Mouse (Mus musculus) skeletal muscle tissue, adult 2 months (tissue): ENCODE results near the gene Pald1.

Experiments
- DNase-seq: peaks from one replicate; pipeline ENCODE4 v3.0.0-alpha.2; 2012; ENCODE audit warnings: low read depth, low spot score

The Pald1 gene

DNA sequence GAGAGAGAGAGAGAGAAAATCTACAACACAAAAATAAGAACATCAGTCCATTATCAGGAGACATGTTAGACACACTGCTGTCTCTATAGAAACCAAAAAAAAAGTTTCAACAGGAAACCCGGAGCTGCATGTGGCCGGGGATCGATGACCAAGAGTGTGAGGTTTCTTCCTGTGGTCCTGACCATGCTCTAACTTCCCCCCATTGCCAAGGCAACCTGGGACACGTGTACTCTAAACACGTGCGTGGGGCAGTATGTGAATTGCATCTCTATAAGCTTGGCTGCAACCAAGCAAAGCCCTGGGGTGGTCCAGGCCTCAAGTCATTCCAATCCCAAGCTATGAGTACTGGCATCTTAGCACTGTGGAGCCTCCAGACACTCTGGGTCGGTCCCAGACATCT lies 48.8 kb downstream of the Pald1 start:
- DNase-seq = no peak

DNA sequence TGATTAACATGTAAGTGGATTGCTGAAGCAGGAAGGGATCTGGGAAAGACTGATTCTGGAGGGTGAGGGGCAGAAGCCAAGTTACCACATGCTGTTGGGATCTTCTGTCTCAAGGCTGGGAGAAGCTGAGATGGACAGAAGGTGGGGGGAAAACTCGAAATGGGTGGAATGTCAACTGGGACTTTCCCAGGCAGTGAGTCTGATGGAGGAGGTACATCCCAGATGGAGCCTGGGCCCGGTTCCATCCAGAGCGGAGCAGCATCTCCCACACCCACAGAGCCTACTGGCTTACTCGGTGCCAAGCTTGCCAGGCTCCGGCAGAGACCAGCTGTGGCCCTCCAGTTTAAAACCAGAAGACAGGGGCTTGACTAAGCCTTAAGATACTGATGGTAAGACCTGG lies 52.3 kb downstream of the Pald1 start:
- DNase-seq = no peak

DNA sequence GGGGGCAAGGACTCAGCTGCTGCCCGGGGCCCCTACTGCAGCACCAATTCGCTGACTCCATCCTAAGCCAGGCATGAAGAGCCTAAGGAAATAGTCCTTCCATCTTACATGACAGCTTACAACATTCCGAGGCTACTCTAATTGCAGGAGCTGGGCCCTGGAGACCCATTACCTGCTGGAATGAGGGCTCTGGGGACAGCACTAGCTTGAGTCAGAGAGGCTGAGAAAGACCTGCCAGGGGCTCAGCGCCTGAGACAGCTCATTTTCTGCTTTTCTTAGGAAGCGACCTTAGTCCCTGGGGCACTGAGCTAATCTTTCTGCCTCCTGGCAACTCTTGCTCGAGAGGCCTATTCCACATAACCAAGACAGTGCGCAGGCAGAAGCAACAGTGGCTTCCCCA lies 54.4 kb downstream of the Pald1 start:
- peak; percentile 34 for DNase-seq

DNA sequence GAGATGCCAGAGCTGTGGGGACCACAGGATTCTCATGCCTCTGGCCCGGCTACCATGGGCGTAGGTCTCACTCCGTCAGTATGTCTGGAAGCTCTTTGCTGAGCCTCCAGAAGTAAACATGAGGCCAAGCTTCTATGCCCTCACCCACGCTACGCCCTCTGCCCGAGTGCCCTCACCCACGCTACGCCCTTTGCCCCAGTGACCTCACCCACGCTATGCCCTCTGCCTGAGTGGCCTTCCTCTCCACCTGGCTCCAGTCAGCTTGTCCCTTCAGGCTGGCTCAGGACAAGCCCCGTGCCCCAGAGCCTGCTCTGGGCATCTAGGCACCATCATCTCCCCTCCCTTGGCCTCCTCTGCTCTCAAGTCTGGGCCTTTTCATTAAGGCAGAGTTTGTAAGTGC lies 55.8 kb downstream of the Pald1 start:
- DNase-seq = no peak

DNA sequence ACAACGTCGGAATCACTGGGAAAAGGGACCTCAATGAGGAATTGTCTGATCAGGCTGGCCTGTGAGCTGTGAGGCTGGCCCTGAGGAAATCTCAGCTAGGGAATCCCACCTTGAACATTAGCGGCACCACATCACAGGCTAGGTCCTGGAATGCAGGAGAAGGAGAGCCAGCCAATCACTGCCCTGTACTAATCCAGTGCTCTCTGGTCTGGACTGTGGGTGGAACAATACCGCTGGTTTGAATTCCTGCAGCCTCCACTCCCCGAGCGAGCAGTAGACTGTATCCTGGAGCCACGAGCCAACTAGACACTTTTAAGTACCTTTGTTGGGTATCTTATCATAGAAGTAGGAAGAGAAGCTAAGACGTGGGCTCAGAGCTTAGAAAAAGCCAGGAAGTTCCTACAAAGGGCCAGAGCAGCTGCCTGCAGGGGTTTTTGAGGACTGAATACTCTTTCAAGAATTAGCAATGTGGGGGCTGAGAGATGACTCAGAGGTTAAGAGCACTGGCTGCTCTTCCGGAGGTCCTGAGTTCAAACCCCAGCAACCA lies 57.5 kb downstream of the Pald1 start:
- DNase-seq = no peak

DNA sequence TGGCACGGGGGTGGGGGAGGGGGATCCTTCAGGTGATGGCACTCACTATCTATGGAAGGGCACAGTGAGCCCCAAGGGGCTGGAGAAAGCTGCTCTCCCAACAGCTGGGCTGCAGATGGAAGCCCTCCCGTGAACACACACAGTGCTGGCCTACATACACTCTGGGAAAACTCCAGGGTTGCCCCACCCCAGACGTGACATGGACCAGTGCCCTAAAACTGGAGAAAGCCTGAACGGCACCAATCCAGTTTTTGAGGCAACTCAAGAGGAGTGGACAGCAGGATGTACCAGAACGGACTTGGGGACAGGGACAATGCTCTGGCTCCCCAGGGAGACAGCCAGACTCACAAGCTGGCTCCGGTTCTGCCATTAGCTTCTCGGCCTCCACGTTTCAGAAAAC lies 58.6 kb downstream of the Pald1 start:
- peak; percentile 49 for DNase-seq

DNA sequence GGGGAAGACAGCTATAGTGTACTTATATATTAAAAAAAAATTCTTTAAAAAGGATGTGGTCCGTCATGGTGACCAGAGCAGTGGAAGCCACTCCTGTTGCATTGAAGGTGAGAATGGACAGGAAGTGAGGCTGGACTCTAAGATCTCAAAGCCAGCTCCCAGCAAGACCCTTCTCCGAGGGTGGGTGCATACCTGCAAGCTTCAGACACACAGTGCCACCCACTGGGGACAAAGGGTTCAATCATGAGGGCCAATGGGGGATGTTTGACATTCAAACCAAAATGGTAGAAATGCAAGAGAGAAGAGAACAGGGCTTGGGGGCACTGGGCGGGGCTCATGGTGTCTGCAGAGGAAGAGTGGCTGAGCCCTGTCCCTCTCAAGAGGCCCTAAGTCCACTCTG lies 64.8 kb downstream of the Pald1 start:
- DNase-seq = no peak

DNA sequence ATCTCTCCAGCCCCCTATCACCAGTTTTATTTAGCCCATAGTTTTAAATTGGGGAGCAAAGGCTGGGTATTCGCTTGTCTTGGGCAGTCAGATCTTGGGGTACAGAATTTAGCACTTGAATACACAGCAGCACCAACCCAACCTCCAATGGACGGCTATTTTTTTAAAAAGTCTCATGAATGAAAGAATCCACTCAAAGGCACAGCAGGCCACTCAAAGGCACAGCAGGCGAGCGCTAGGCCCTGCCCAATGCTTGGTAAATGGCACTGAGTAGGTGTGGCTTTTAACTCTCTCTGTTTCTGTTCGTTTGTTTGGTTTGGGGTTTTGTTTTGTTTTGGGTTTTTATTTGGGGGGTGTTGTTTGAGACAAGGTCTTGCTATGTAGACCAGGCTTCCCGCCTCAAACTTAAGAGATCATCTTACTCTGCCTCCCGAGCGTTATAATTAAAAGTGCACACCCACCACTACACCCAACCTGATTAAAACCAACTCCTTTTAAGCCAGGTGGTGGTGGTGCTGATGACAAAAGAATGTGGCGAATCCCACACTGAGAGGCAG lies 67.9 kb downstream of the Pald1 start:
- no peak for DNase-seq

DNA sequence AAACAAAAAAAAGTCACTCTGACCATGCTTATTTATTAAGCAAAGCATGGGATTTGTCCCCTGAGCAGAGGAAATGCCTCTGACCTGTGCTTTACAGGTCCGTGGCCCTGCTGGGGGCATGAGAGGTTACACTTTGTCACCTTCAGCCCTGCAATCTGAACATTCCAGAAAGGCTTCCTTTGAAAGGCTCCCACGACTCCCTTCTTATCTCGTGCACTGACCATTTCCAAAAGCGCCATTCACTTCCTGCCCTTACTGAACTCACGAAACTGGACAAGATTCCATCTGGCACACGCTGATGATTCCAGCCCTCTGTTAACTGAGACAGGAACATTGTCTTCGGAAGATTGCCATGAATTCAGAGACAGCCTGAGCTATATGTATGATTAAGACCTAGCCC lies 69.6 kb downstream of the Pald1 start:
- no peak for DNase-seq

DNA sequence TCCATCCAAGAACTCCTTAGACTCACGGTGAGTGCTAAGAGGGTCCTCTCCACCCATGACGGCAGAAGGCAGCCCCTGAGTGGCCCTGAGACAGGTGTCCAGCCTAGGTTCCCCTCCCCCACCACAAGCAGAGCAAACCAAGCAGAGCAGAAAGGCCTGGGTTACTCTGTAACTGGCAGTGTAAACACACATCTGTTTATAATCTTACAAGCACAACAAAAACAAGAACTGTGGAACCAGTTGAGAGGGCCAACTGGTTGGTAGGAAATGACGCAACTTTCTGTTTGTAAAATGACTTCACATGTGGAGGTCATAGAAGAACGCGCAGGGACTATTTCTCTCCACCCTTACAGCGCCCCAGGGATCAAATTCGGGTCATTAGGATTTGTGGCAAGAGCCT lies 70.6 kb downstream of the Pald1 start:
- no peak for DNase-seq

DNA sequence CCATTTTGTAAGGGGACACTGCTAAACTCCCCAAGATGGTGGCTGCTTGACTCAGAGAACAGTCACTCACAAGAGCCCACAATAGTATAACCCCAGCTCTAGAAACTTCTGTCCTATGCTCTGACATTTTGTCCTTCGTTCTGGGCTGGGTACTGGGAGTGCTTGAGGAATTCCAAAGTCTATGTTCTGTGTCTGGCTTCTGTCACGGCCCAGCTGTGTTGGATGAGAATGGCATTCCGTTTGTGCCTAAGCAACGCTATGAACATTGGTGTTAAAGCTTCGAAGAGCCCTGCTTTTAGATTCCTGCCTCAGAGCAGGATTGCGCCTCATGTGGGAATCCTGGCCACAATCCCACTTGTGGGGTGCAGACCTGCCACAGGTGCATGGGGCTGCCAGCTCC lies 71.2 kb downstream of the Pald1 start:
- no peak for DNase-seq

DNA sequence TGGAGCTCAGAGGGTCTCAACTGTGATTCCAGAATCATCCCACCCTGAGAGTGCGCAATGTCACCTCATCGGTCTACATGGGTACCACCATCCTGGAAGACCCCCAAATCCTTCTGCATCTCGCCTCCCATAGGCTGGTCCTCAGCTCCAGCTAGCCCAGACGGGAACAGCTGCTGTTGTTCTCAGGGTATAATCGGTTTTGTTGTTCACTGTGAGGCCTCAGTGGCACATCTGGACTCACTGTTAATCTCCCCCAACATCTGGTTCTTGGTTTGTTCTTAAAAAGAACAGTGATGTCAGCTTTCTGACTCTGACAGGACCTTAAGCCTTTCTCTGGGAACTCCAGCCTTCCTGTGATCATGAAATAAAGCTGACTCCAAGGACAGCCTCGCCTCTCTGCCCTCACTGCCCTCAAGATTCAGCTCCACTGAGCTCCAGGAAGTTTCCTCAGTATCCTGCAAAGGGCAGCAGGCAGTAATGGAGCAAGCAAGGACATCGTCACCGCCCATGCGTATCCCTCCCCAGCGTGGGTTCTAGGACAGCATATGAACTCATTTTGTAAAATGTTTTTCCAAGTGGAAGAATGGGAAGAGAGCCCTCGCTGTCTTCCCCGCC lies 74.5 kb downstream of the Pald1 start:
- peak; percentile 40 for DNase-seq

DNA sequence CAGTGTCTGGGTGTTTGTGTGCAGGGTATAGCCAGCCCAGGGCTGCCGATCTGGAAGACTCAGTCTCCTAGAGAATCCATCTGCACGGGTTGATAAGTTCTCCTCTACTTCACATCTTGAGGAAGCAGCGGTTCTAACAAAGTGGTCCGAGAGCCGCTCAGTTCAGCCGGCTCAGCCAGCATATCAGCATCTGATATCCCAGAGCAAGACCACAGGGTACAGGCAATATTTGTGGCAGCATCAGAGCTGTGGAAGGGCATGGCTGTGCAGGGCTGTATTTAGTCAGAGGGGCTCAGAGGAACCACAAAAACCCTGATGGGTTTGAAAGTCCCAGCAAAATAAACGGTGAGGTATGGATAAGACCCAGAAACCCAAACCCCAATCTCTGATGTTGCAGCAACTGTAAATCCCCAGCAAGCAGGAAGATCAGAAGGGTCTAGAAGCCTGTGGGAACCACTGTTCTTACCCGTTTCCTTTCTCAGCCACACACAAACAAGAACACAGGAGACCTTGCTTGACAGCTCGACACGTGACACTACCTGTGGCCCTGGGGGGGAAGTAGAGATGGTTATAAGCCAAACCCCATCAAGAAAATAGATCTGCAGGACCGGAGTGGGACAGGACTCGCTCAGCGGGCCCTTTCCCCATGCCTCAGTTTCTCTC lies 77.3 kb downstream of the Pald1 start:
- DNase-seq = no peak

DNA sequence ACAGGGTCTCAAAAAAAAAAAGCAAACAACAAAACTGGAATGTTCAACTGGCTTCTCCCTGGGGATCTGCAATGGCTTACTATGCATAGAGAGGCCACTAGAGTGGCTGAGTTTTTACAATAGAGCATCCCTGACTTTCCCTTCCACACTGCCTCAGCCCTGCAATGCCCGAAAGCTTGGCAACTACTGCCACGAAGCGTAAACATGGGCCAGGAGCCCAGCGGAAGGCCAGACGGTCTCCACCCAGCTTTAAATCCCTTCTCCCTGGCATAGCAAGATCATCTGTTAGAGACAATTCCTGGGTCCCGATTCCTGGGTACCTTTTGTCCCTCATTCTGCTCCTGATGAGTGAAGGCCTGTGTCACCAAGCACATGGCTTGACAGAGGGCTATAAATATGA lies 79.3 kb downstream of the Pald1 start:
- DNase-seq = no peak

DNA sequence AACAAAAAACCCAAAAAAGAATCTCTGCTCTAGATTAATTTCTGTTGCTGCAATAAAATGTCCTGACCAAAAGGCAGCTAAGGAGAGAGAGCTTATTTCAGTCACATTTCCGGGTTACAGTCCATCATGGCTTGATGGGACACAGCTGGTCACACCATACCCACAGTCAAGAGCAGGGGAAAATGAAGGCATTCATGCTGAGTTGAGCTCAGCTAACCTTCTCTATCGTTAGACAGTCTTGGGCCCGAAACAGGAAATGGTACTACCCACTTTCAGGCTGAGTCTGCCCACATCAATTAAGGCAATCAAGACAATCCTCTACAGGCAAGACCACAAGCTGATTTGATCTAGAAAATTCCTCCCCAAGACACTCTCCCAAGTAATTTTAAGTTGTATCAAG lies 82.3 kb downstream of the Pald1 start:
- DNase-seq = no peak

DNA sequence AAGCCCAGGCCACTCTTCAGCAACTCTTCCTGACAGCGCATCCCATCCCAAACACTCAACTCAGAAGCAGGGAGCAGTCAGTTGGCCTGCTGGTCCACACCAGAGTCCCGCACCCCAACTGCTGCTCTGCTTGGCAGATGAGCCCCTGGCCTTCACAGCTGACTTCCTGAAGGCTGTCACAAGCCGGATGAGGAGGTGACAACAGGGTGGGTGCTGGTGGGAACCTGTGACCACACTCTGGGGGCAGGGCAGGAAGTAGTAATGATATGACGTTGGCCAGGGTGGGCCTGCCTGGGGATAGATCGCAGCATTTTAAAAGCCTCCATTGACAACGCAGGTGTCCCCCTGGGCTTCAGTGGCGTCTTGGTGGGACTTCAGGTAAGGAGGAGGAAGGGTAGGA lies 85.9 kb downstream of the Pald1 start, which contains the start of gene Prf1:
TSS of gene Prf1 (plus strand) at position 357 of the 400 bp plus-strand sequence.
- DNase-seq = no peak

DNA sequence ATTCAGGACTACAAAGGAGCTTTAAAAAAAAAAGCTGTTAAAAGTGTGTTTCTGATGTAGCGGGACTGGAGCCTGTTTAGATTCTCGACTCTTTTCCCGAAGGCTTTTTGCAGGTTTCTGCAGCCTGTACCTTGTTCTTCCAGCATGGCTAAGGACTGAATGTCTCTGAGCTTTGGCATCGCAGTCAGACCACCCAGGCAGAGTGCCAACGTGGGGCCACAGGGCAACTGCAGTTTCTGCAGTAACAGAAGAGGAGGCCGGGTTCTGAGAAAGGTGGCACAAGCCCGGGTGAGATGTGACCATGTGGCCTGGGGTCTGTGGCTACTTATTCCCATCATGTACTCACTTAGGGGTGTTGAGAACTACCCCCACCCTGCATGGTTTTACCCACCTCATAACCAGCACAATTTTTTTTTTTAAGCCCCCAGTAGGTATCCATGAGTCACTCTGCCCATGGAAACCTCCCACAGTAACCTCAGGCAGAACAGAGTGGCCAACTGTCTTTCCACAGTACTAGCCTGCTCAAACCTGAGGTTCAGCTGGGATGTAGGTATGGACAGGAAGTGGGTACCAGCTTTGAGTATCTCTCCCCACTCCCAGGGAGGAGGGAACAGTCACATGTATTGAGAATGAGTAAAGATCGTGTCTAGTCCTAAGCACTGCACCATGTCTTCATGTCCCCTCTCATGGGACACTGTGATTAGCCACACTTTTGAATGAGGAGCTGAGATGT lies 86.5 kb downstream of the Pald1 start:
- no peak for DNase-seq

DNA sequence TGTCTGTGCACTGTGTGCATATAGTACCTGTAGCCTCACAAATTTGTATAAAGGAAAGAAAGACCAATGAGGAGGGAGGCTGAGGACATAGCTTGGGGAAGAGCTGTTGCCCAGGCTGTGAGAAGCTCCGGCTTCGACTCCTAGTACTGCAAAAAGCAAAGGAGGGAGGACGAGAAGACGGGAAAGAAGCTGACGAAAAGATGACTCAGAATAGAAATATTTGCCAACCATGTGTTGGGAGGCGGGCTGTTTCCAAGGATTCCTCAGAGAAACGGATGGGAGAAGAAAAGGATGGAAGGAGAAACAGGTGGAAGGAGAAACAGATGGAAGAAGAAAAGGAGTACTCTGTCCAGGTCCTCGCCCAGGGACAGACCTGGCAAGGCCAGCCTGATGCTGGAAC lies 89.1 kb downstream of the Pald1 start:
- no peak for DNase-seq

DNA sequence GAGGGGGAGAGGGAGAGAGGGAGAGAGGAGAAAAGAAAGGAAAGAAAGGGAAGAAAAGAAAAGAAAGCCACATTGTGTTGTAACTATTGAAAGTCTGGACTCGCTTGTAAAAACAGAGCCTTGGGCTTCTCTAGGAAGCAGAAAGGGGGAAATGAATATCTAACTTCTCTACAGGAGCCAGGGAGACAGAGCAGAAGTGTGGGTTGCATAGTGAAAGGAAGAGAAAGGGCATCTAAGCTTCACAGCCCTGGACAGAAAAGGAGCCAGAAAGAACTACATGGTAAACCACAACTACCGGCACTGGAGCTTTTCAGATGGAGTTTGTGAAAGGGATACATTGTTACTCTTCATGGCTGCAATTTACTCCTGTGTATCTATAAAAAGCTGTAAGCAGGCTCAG lies 92.9 kb downstream of the Pald1 start:
- no peak for DNase-seq

DNA sequence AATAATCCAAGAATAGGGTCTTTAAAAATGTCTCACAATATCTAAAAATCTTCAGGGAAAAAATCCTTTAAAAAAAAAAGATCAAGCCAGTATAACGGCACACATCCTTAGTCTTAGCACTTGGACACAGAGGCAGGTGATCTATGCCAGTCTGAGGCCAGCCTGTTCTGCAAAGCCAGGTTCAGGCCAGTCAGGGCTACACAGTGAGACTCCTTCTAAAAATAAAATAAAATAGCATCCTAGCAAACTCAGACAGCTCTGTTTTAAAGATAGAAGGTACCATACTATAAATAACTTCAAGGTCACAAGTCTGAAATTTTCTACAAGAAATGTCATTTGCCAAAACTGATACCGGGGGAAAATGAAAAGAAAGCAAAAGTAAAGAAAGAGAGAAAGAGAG lies 93.3 kb downstream of the Pald1 start:
- no peak for DNase-seq

DNA sequence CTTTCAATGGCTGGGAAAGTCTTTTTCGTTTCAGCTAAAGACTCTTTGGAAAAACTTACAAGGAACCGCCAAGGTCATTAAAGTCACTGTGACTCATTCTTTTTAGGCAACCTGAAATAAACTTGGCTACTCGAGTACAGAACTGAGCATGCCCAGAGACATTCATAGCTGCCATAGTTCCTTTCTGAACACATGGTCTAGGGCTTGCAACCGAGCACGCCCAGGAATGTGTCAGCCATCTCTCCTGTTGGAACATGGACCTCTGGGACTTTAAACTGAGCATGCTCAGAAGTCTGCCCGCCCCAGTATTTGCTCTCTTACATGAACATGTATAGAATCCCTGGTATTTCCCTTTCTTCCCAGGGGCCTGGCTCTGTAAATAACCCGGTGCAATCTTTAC lies 97.1 kb downstream of the Pald1 start:
- peak; percentile 69 for DNase-seq

DNA sequence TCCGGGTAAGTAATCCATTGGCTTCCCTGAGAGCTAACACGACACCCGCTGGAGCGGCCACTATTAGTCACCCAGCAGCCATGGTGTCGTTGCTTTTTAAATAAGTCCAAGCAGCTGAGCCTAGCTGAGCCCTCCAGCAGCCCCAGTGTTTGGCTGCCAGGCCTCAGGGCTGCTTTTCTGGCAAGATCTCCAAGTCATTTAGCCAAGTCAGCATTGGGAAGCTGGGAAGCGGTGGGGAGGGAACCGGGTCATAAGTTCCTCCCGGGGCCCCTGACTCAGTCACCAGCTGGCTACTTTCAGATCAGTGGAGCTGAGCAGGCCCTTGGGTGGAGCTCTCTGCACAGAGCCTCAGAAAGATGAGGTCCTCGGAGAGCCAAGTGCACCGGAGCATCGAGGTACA lies 98.1 kb downstream of the Pald1 start:
- DNase-seq = peak; percentile 90

DNA sequence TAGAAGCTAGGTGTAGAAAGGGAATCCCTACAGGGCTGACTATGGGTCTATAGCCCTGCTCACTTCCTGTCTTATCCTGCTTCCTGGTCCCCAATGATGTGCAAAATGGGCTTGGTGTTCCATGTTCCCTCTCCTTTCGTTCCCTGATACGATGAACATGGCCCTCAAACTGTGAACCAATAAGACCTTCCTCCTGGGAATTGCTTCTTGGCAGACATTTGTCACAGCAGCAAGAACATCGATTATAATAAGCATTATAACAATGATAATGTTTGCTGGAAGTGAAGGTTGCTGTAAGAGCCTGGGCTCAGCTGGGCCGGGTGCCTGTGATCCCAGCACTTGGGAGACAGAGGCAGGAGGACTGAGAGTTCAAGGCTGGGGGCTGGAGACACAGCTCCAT lies 99.0 kb downstream of the Pald1 start:
- DNase-seq = no peak
